Mouse (Mus musculus) cortical plate, adult 2 months (tissue): ENCODE results near the gene Smyd5.

Source experiments
- CTCF ChIP-seq: fragments of 200-500 bp; IDR thresholded peaks from 2 replicates; pipeline ENCODE4 v1.5.1; 2011; ENCODE audit warnings: mild to moderate bottlenecking, control low read depth, low read length; ENCODE audit not compliant: insufficient read depth; ENCODE audit errors: extremely low read depth
- POLR2A ChIP-seq: fragments of 200-500 bp; IDR thresholded peaks from 2 replicates; pipeline ENCODE4 v1.6.1; 2011; ENCODE audit warnings: mild to moderate bottlenecking, low read length, control low read depth; ENCODE audit not compliant: insufficient read depth; ENCODE audit errors: extremely low read depth

DNA sequence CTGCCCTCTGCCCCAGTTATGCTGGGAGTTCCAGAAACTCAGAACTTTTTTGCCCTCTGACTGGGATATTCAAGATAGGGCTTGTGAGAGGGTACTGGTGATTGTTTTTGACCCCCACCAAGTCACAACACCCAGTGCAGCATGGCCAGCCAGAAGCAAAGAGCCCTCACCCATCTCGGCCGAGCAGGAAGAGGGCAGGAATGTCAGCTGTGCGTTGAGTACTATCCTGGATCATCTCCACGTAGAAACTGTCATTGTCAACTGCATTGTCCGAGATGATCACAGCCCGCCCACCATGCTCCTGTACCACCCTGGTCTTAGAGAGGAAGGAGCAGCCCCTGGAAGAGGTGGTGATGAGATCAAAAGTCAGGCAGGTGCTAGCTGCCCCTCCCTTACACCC is 15.6 kb downstream of the Smyd5 start:
- TF ChIP-seq POLR2A: no peak
- TF ChIP-seq CTCF: no peak
